Mouse (Mus musculus): ENCODE results near the gene Hsd11b2.

GRCm38 (mm10) chr8:105506977-105507376, 11.6 kb upstream of the Hsd11b2 start:
- TF ChIP-seq CTCF (conservative IDR thresholded peaks at IDR 0.05; ENCODE audit: low read length) (no peak), NANOG (IDR thresholded peaks at IDR 0.05; ENCODE audit: borderline replicate concordance, low read length) (no peak)

Measured in E14TG2a.4 (cell line).